Mouse (Mus musculus) megakaryocyte, embryonic 14.5 days (primary cell): ENCODE data around the gene Plvap.

Source experiments
- FLI1 ChIP-seq: IDR thresholded peaks from 2 replicates; pipeline ENCODE4 v1.6.1; 2012; ENCODE audit warnings: low read length, inconsistent platforms, mixed read lengths
- GATA1 ChIP-seq: IDR thresholded peaks from 3 replicates; pipeline ENCODE4 v1.6.1; 2012; ENCODE audit warnings: mixed read lengths, low read length, inconsistent platforms, borderline replicate concordance

- TF ChIP-seq GATA1 (no peak), FLI1 (no peak)
Measured at GRCm38 (mm10) chr8:71528362-71529073, 17.0 kb upstream of the Plvap start.
